Mouse (Mus musculus): ENCODE measurements around the gene Smtn.

DNA sequence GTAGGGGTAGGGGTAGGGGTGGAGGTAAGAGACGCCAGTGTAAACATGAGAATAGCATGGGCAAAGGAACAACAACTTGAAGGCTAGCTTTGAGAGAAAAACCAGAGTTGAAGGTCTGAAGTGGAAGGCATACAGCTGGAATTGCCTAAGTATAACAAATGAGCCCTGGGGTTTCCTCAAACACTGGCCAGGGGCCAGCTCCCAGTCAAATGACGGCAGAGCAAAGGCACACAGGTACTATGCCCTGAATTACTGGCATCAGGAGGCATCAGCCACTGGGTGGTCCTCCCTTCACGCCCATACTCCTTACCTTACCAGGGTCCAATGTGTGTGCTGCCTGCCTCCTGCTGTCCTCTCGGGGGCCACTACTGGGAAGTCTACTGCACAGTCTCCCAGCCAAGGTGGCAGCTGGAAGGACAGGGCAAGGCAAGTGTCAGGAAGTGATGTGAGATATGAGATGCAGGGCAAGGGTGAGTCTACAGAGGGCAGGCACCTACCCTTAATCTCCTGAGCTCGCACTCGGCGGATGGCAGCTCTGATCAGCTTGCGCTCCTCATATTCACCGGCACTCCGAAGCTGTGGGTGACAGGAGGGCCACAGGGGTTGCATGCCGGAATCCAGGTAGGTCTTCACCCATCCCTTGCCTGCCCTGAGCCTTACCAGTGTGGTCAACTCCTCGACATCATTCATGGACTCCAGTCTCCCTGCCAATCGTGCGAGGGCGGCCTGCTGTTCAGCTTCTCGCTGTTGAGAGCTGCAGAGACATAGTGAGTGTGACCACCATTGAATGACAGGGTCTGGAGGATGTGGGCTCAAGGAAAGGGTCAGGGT, 8.1 kb downstream of the Smtn start:
- TF ChIP-seq CTCF (conservative IDR thresholded peaks at IDR 0.05; ENCODE audit: insufficient read depth, insufficient read length, low read depth, low read length) (no peak), POLR2A (IDR thresholded peaks at IDR 0.05; ENCODE audit: low read depth, low read length) (no peak)

All from kidney, adult 2 months (tissue).